ENCODE assay signal across 21 mouse cellular contexts in the genomic region with DNA sequence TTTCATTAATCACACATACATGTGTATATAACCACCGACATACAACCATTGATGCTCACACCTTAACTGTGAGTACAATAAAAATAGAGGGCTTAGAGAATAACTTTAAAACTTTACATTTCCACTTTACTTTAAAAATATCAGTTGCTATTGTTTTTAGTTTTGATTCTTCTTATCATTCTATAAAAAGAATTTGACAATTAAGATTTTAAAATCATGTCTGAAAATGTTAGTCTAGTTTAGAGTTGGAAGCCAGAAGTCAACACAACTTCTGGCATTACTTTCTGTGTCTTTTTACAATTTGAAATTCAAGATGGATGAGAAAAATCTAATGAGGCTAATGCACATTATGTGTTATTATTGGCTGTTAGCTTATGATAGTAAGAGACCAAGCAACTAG. TPM values are rescaled to one million over a fixed set of nuclear protein-coding genes. Genes with fewer than 3 reads are reported as not detected.
DNase-seq lines count a peak whose midpoint lies in the region; ATAC-seq and TF ChIP-seq lines count a peak whose summit lies in the region.
"Had no signal": no experiment of that assay in that cellular context is flagged by ENCODE, and none has a peak within 500 bp of the region (broad histone marks: within the 10 kb centered on the region; RNA-seq: fewer than 3 reads in every experiment).

TSS of gene Trdn (plus strand) at position 301 of the 400 bp plus-strand sequence.

- H3K4me3 ChIP-seq in stomach, embryonic 16.5 days (replicated peaks; ENCODE audit: low read length), result no peak within 1 kb of the TSS
- H3K4me3 ChIP-seq in stomach, postnatal 0 days (ENCODE audit: low read depth, low read length), result no peak within 1 kb of the TSS
- no peak within 1 kb of the TSS for H3K4me3 ChIP-seq in heart, postnatal 0 days (ENCODE audit: low read depth, low read length)
- H3K4me3 ChIP-seq: forebrain, embryonic 15.5 days; liver, embryonic 13.5 days; megakaryocyte, embryonic 14.5 days had no signal

- H3K4me2 ChIP-seq in stomach, embryonic 16.5 days (ENCODE audit: low read depth, low read length), result no peak within 1 kb of the TSS
- no peak within 1 kb of the TSS for H3K4me2 ChIP-seq in stomach, postnatal 0 days (replicated peaks; ENCODE audit: low read depth)
- H3K4me2 ChIP-seq in heart, postnatal 0 days (ENCODE audit: low read depth, low read length), result no peak within 1 kb of the TSS
- H3K4me2 ChIP-seq: forebrain, embryonic 15.5 days; liver, embryonic 13.5 days had no signal

- H3K27ac ChIP-seq in stomach, embryonic 16.5 days (ENCODE audit: low read length), result no peak within 1 kb of the TSS
- no peak within 1 kb of the TSS for H3K27ac ChIP-seq in stomach, postnatal 0 days (replicated peaks)
- H3K27ac ChIP-seq in heart, postnatal 0 days (ENCODE audit: low read depth), result no peak within 1 kb of the TSS
- H3K27ac ChIP-seq: liver, embryonic 13.5 days had no signal

- DNase-seq in stomach, postnatal 0 days (ENCODE audit: low spot score), result no peak
- no peak for DNase-seq in gastrocnemius, postnatal 4 days (ENCODE audit: low spot score in 2 of 2)
- no peak for DNase-seq in heart, postnatal 0 days (ENCODE audit: low spot score)
- no peak for DNase-seq in frontal cortex, postnatal 36 days (ENCODE audit: low spot score in 2 of 2)
- no peak for DNase-seq in ovary, postnatal 10 days (ENCODE audit: low spot score)
- DNase-seq in cerebellum, adult 9-10 months, result no peak
- DNase-seq: adrenal gland, adult 8-10 months; cerebellum, adult 2 months; kidney, adult 9 months; layer of hippocampus, postnatal 36 days; liver, embryonic 13.5 days; thymus, postnatal 4 days had no signal

- no peaks in the 10 kb centered on the region for H3K27me3 ChIP-seq in stomach, embryonic 16.5 days (ENCODE audit: control insufficient read depth, insufficient read depth, low read length)
- no peaks in the 10 kb centered on the region for H3K27me3 ChIP-seq in stomach, postnatal 0 days (ENCODE audit: control insufficient read depth, insufficient read depth, low read length)
- no peaks in the 10 kb centered on the region for H3K27me3 ChIP-seq in heart, postnatal 0 days (ENCODE audit: control insufficient read depth, insufficient read depth, low read length)
- H3K27me3 ChIP-seq: forebrain, embryonic 15.5 days; liver, embryonic 13.5 days; megakaryocyte, embryonic 14.5 days had no signal

- H3K9me3 ChIP-seq in stomach, embryonic 16.5 days (replicated peaks; ENCODE audit: control insufficient read depth, low read length), result no peaks in the 10 kb centered on the region
- H3K9me3 ChIP-seq in stomach, postnatal 0 days (ENCODE audit: control insufficient read depth, low read length), result no peaks in the 10 kb centered on the region
- H3K9me3 ChIP-seq in heart, postnatal 0 days (replicated peaks; ENCODE audit: control insufficient read depth, low read length), result no peaks in the 10 kb centered on the region
- H3K9me3 ChIP-seq: forebrain, embryonic 15.5 days; liver, embryonic 13.5 days; megakaryocyte, embryonic 14.5 days had no signal

- no peak within 1 kb of the TSS for H3K9ac ChIP-seq in stomach, embryonic 16.5 days (ENCODE audit: low read length)
- H3K9ac ChIP-seq in stomach, postnatal 0 days (ENCODE audit: low read length), result no peak within 1 kb of the TSS
- H3K9ac ChIP-seq in heart, postnatal 0 days (replicated peaks; ENCODE audit: low read depth, low read length), result no peak within 1 kb of the TSS
- H3K9ac ChIP-seq: forebrain, embryonic 15.5 days; liver, embryonic 13.5 days had no signal

- no peaks in the 10 kb centered on the region for H3K36me3 ChIP-seq in stomach, embryonic 16.5 days (ENCODE audit: control insufficient read depth, insufficient read depth, low read length)
- no peaks in the 10 kb centered on the region for H3K36me3 ChIP-seq in stomach, postnatal 0 days (ENCODE audit: control insufficient read depth, insufficient read depth, low read length)
- H3K36me3 ChIP-seq in heart, postnatal 0 days (replicated peaks; ENCODE audit: control insufficient read depth, insufficient read depth, low read length), result no peaks in the 10 kb centered on the region
- H3K36me3 ChIP-seq: forebrain, embryonic 15.5 days; liver, embryonic 13.5 days had no signal

- ATAC-seq in stomach, embryonic 16.5 days (ENCODE audit: insufficient read depth, low FRiP score), result no peak
- ATAC-seq in stomach, postnatal 0 days (ENCODE audit: low FRiP score, low TSS enrichment), result no peak
- no peak for ATAC-seq in heart, postnatal 0 days (ENCODE audit: insufficient read depth, low read depth)
- ATAC-seq: forebrain, embryonic 15.5 days; lung, postnatal 0 days had no signal

- no peak for TF ChIP-seq EP300 in stomach, postnatal 0 days (optimal IDR thresholded peaks at IDR 0.05)
- no peak for TF ChIP-seq EP300 in heart, postnatal 0 days (IDR thresholded peaks at IDR 0.05; ENCODE audit: low read depth)

- H3K4me1 ChIP-seq in stomach, embryonic 16.5 days (ENCODE audit: control insufficient read depth, insufficient read depth, low read length), result no peaks in the 10 kb centered on the region
- H3K4me1 ChIP-seq in stomach, postnatal 0 days (replicated peaks; ENCODE audit: control insufficient read depth, insufficient read depth), result no peaks in the 10 kb centered on the region
- 0 out of 2 replicates have a peak, but pooled peaks cover 9% of the 10 kb centered on the region for H3K4me1 ChIP-seq in heart, postnatal 0 days (ENCODE audit: control insufficient read depth, insufficient read depth)
- H3K4me1 ChIP-seq: liver, embryonic 13.5 days; megakaryocyte, embryonic 14.5 days had no signal

- WGBS in stomach, embryonic 16.5 days, result 92% methylated on average over 1 of the region's 1 CpGs
- WGBS in stomach, postnatal 0 days, result 80% methylated on average over 1 of the region's 1 CpGs
- WGBS in heart, postnatal 0 days, result 85% methylated on average over 1 of the region's 1 CpGs

- no peak for TF ChIP-seq CTCF in stomach, postnatal 0 days (IDR thresholded peaks at IDR 0.05; ENCODE audit: low read depth)
- no peak for TF ChIP-seq CTCF in heart, postnatal 0 days (IDR thresholded peaks at IDR 0.05; ENCODE audit: low read depth)

RNA-seq across cellular contexts. Expression of gene Trdn, which starts in this region (rescaled TPM):
- polyA plus RNA-seq in stomach, embryonic 16.5 days (2015; fragmentation: Nextera tagmentation; extraction: Ambion mirVana), result 0.89 and 11.1 TPM in 2 replicates
- polyA plus RNA-seq in stomach, postnatal 0 days (2015; fragmentation: Nextera tagmentation; extraction: Ambion mirVana), result 0.18 and 0.47 TPM in 2 replicates
- total RNA-seq in gastrocnemius, postnatal 4 days (2021), result 100 to 1,000 TPM; 630 to 697 TPM
- total RNA-seq in heart, postnatal 0 days (2014; rRNA removed; ENCODE audit: low replicate concordance), result 98.5 and 133 TPM in 2 replicates
- polyA plus RNA-seq in heart, postnatal 0 days (2015; fragmentation: Nextera tagmentation; extraction: Ambion mirVana), result 511 and 519 TPM in 2 replicates
- total RNA-seq: adrenal gland, adult 8-10 months; ES-E14; layer of hippocampus, postnatal 36 days; neutrophil, adult 5-6 weeks had no signal
- polyA plus RNA-seq: large intestine, adult 2 months; small intestine, adult 2 months; stomach, embryonic 14.5 days had no signal

Comparison
In these comparisons a context has a peak if more than half of its experiments do, and no peak if none do; other contexts are left out.
1. RNA of gene Trdn (polyA plus RNA-seq): 511 to 519 TPM in heart, postnatal 0 days; 0.89 to 11.1 TPM in stomach, embryonic 16.5 days and 0.18 to 0.47 TPM in stomach, postnatal 0 days; every median in the first group is over 10 times any median in the second.